Mouse (Mus musculus) spleen, postnatal 10 days (tissue): ENCODE measurements around the gene Nsfl1c.
"Not testable (repeated sequence)": the region's sequence is repeated elsewhere in the genome, so short reads cannot be mapped to it uniquely, and the experiment has no call there.

Source experiments
- DNase-seq, 2 experiments: peaks; one replicate each; pipeline ENCODE4 v3.0.0; 2021 to 2022; ENCODE audit warnings: low spot score in 2 of 2

The Nsfl1c gene

DNA sequence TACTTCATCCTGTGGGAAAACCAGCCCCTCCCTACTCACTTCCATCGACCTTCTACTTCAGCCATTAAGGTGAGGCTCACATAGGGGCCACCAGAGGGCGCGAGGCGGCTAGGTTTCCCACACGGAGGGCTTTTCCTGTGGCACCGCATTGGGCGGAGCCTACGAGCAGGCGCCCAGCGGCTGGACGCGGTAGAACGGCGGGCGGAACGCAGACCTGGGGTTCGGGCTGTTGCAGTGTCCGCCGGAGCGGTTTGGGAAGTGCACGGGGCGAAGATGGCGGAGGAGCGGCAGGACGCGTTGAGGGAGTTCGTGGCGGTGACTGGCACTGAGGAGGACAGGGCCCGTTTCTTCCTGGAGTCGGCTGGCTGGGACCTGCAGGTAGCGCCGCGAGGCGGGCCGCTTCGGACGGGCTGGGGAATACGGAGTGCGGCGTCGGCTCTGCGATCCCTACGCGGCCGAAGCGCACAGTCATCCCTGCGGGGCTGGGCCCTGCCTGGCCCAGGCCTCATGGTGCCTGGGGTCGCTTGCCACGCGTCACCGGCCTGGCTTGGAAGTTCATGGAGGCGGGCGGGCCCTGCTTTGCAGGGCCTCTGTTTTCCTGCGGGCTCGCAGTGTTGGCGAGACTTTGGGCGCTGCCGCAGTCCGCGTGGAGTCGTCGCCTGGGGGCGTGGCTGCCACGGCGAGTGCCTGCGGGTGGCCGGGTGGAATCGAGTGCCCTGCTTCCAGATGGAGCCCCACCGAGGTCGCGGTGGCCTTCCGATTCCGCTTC lies at the start of gene Nsfl1c:
TSS of gene Nsfl1c (plus strand) at position 148 of the 769 bp plus-strand sequence.
- DNase-seq: peak; percentile 90 to 94

- not testable (repeated sequence) for DNase-seq
These were observed 17.9 kb upstream of the Nsfl1c start, which contains the start of gene 4921509C19Rik for GRCm38 (mm10) chr2:151476053-151476452. 4921509C19Rik (minus strand) TSS chr2:151476153.

- no peak for DNase-seq
These were observed 7.5 kb upstream of the Nsfl1c start for GRCm38 (mm10) chr2:151486496-151486895.

DNA sequence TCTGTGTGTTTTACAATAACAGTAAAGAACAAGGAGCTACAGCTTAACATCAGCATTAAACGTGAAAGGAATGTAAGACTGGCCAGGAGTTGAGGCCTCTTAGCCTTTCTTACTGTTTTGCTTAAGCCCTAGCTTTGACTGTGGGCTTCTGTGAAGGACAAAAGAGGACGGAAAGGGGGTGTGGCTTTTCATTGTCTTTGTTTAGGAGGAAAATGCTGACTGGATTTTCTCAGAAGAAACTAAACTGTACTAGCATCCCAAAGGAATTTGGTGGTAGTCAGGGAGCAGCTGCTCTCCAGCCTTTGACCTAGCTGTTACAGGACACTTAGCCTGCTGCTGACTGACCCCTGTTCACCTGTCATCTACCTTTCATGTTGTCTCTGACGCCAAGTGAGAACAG lies 4.4 kb downstream of the Nsfl1c start:
- no peak for DNase-seq

DNA sequence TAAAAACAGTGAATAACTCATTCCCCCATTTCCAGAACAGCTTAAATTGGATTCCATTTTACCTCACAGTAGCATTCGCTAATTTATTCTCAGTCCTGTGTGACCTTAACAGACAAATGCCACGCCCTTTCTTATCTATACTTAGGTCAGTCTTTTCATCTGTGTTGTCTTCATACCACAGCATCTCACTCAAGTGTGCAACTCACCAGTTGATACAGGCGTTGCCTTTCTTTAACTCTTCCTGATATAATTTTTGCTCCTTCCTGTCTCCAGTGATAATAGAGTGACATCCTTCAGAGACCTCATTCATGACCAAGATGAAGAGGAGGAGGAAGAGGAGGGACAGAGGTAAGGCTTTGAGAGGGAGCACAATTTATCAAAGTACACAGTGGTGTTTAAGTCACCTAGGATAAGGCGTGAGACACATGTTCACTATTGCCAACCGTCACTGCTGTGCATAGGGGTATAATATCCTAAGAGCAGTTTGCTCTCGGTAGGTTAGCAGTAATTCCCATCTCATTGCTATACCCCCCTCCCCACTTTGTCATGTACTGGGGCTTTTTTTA lies 6.5 kb downstream of the Nsfl1c start:
- DNase-seq: no peak

GRCm38 (mm10) chr2:151504226-151504625 lies 10.2 kb downstream of the Nsfl1c start:
- no peak for DNase-seq

DNA sequence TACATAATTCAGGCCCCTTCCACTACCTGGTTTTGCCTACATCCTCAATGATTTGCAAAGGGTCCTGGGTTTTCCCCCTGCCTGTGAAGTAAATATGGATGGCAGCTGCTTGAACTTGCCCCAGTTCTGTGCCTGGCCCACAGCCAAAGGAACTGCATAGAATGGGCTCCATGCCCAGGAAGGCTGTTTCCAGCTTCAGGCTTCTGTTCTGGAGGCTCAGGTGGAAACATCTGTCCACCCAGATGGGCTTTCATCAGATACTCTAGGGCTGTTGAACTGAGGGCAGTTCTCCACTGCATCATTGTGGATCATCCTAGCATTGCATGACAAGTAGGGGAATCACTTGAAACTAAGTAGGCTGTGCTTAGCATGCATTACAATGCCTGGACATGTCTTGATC lies 18.2 kb downstream of the Nsfl1c start:
- peak in 1 of 2 experiments; percentile 24 for DNase-seq

DNA sequence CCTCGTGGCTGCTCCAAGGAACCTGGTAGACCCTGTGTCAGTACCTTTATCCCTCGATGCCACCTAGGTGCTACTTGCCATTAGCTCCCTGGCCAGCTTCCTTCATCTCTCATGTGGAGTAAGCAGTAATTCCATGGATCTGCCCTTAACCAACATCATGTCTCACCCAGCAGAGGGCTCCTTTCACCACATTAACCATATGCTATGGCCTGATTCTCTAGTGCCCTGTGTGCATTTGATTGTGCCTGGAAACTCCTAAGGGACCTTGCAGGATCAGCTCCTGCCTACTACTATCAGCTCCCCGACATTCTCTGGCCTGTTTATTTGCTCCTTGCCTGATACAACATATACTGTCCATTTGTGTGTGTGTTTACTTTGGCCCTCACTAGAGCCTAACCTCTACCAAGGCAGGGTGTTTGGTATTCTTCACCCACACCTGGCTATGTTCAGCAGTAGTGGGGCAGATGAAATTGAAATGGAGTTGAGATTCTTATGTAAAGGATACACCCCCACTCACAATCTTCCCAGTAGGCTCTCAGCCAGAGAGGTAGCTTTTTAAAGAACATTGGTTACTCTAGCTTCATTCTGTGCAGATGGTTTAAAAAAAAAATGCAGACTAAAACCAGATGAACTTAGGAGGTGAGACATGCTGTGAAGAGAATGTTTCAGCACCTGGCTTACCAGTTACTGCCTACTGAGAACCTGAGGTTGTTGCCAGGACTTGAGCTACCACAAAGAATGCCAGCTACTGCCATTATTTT lies 19.7 kb downstream of the Nsfl1c start:
- DNase-seq: no peak

DNA sequence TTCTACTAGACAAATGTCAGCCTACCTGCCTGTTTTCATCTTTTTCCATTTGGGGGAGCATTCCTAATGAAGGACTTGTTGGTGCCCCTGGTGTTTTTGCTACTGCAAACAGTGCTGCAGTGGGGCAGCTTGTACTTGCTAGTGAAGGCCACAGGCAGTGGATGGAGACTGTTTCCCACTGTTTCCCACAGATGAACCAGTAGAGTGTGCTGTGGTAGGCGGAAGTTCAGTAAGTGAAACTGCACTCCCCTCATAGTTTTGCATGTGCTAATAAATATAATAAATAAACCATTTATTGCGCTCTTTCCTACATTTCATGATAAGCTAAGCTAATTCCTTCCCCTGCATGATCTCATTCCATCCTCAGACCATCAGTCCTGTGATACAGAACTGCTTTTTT lies 25.0 kb downstream of the Nsfl1c start:
- DNase-seq: no peak

DNA sequence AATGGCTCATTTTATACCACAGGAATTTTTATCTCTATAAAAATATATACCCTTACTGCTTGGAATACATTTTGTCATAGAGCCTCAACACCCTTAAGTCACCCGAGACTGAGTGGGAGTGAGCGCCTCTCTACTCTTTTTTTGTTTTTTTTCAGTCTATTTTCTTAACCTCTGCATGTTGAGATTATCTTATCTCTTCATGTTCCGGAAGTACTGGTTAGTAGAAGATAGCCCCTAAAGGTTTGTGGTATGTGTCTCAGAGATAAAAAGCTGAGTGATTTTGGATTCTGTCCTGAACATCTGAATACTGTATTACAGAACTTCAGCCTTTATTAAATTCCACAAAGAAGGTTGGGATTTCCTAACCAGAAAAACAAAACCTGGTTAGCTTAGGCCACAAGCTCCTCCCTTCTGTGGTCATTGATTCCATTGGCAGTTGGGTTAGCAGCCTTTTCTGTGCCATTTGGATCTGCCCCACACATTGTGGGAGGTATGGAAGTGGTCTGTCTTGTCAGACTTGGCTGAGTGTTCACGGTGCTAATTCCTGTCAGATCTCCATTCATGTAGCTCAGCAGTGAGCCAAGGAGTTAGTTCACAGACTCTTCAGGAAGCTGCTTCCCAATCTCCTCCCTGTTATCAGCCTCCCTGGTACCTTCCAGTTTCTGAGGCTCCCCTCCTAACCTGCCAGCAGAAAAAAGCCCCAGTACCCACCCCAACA lies 30.5 kb downstream of the Nsfl1c start:
- DNase-seq: no peak

DNA sequence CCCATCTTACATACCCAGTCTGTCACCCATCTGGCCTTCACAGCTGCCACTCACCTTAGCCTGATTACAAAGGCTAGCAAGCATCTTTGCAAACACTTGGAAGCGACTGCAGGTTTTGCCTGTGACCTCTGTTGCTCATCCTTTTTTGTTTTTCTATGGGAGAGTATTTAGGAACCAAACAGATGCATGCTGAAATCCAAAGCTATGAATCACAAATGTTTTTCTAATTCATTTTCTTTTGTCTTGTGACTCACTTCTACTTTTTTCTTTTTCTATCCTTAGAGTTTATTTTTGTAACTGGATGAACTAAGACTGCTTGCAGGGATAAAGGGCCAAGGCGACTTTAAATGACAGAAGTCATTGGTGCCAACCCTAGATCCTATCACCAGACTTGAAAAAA lies 31.5 kb downstream of the Nsfl1c start:
- DNase-seq: no peak

GRCm38 (mm10) chr2:151528066-151528465 lies 34.1 kb downstream of the Nsfl1c start:
- DNase-seq: no peak

DNA sequence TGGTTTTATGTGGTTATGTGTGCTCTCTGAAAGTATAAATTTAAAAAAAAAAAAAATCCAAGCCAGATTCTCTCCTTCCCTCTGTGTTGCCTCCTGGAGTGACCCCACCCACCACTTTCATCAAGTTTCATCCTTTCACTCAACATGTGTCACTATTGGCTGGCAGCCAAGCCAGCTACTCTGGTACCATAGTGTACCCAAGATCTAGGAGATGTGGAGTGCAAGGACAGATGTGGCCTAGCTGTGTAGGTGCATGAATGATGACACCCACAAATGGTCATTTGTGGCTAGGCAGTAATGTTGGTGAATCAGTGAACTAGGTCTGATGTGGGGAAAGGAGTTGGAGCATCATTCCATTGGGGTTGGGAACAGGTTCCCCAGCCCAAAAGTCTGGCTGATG lies 35.2 kb downstream of the Nsfl1c start:
- no peak for DNase-seq

DNA sequence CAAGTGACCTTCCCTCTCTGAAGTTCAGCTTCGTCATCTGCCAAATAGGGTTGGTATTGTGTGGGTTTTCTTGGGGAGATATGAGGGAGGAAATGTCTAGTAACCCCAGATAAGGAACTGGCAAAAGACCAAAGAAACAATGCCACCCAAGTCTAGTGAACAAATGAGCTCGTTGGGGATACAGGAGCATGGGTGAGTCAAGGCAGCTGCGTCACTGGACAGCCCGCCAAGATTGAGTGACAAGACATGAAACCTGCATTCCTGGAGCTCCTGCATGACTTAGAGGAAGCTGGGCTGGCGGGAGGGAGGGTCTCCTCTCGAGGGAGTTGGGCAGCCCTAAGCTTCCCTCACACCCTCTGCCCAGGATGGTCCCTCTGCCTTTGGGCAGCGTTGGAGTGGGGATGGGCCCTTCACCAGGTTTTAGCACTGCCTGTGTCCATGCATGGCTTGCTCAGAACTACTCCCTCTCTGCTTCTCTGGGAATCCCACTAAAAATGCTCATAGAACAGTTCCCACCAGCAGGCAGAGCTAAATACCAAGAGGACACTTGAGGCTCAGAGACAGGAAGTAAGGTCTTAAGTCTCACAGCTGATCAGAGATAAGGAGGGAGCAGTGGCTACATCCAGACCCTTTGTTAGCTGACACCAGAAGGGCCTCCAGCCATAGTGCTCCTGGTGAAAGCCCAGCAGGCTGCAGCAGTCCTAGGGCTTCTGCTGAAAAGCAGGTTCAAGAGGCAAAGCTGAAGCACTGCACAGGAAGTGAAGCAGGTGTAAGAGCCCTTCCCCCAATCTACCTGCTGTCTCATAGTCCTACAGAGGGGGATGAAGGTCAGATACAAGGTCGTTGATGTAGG lies 36.6 kb downstream of the Nsfl1c start:
- DNase-seq: no peak

GRCm38 (mm10) chr2:151533632-151534031 lies 39.6 kb downstream of the Nsfl1c start:
- no peak for DNase-seq

DNA sequence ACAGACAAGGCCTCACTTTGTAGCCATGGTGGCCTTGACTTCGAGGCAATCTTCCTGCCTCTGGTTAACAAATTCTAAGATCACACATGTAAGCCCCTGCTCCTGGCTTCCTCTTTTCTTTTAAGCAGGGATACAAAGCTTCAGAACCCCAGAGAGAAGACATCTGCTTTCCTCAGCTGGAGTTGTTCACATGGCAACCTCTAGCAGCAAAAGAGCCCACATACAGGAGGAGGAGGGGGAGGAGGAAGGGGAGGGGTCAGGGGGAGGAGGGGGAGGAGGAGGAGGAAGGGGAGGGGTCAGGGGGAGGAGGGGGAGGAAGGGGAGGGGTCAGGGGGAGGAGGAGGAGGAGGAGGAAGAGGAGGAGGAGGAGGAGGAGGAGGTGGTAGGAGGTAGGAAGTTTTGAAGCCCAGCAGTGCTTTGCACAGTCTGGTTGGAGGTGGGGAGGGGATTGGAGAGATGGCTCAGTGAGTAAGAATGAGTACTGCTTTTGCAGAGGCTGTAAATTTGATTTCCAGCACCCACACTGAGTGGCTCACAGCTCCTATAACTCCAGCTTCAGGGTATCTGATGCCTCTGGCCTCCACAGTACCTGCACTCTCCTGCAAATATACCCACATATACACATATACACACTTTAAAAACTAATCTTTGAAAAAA lies 42.1 kb downstream of the Nsfl1c start:
- no peak for DNase-seq

- no peak for DNase-seq
These were observed 42.6 kb downstream of the Nsfl1c start for GRCm38 (mm10) chr2:151536618-151536974.

- DNase-seq: no peak
These were observed 44.7 kb downstream of the Nsfl1c start for GRCm38 (mm10) chr2:151538646-151539045.

GRCm38 (mm10) chr2:151542323-151543062 lies 48.5 kb downstream of the Nsfl1c start, which contains the start of gene Fkbp1a:
Fkbp1a (plus strand) TSS chr2:151542483.
- peak; percentile 77 to 91 for DNase-seq
